Mouse (Mus musculus) erythroblast, embryonic 14.5 days (primary cell): ENCODE measurements around the gene Ube2s. TPM values are rescaled to one million over a fixed set of nuclear protein-coding genes. Genes with fewer than 3 reads are reported as not detected.
"Not testable (repeated sequence)": the region's sequence is repeated elsewhere in the genome, so short reads cannot be mapped to it uniquely, and the experiment has no call there.

Experiments
- H3K27me3 ChIP-seq: 2 replicates; pipeline ENCODE4 v1.6.1; 2012; ENCODE audit warnings: inconsistent platforms; ENCODE audit not compliant: control insufficient read depth
- H3K36me3 ChIP-seq: 2 replicates; pipeline ENCODE4 v1.6.1; 2012; ENCODE audit warnings: mild to moderate bottlenecking, inconsistent platforms; ENCODE audit not compliant: control insufficient read depth
- H3K4me1 ChIP-seq: 2 replicates; pipeline ENCODE4 v1.6.1; 2012; ENCODE audit warnings: inconsistent platforms; ENCODE audit not compliant: control insufficient read depth
- H3K4me3 ChIP-seq: replicated peaks from 2 replicates; pipeline ENCODE3; 2012; ENCODE audit warnings: moderate library complexity, mild to moderate bottlenecking, inconsistent platforms
- H3K9me3 ChIP-seq: 2 replicates; pipeline ENCODE4 v1.6.1; 2012; ENCODE audit warnings: low read length, inconsistent platforms, mixed read lengths; ENCODE audit not compliant: control insufficient read depth
- GATA1 ChIP-seq: IDR thresholded peaks from 2 replicates; pipeline ENCODE4 v1.6.1; 2012; ENCODE audit warnings: low read length, inconsistent platforms, mixed read lengths
- TAL1 ChIP-seq: IDR thresholded peaks from 3 replicates; pipeline ENCODE4 v1.6.1; 2012; ENCODE audit warnings: low read length, inconsistent platforms, mixed read lengths
- polyA plus RNA-seq: library from polyadenylated mRNA; stranded (reverse); fragments of >175 nt; gene quantifications from 2 replicates; pipeline ENCODE4 v1.2.3, GENCODE M21; 2012

Gene Ube2s
- polyA plus RNA-seq, 1 experiment = 142 TPM

DNA sequence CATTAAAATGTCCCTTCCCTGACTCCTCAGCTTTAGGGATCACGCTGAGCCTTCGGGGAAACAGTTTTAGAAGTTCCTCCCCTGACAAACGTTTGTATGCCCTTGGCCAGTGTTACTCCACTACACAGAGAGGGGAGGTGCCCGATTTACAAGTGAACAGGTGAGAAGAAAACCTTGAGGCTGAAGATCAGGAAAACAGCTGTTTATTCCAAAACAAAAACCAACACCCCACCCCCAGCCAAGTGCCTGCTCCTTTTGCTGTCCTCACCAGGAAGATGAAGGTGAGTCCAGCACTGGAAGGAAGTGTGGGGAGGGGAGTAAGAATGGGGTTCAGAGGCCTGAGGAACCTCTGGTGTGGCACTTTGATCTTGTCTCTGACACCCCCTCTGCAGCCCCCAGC, 13.0 kb upstream of the Ube2s start:
- Histone ChIP-seq H3K4me1 (peaks cover 4% of the 10 kb centered on the region), H3K27me3 (peaks cover 8% of the 10 kb centered on the region), H3K36me3 (no peaks in the 10 kb centered on the region), H3K9me3 (no peaks in the 10 kb centered on the region), H3K4me3 (no peak overlapping the region)
- TF ChIP-seq TAL1 = no peak
- TF ChIP-seq GATA1 = no peak

DNA sequence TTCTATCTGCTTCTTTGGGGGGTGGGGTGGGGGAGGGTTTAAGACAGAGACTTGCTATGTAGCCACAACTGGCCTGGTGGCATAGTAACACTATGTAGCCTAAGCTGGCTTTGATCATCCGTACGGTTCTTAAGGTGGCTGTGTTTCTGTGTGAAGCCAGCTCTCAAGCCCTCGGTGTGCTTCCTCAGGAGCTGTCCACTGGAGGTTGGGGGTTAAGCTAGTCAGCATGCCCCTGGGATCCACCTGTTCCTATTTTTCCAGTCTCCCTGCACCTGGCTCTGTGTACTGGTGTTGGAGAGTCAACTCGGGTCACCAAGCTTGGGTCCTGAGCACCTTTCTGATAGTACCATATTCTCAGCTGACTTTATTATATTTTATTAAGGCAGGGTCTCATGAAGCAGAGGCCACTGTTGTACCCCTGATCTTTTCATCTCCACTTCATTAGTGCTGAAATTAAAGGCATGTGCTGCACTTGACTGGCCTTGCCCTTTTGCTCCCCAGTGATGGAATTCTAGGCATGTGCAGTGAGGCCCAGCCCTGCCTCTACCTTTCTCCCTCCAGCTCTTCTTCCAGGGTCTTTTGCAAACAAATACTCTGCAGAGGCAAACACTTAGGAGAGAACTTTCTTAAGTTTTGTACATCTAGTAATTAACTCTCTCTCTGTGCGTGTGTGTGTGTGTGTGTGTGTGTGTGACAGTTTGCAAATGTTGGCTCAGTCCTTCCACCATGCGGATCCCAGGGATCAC, 9.9 kb upstream of the Ube2s start:
- Histone ChIP-seq H3K36me3 (no peaks in the 10 kb centered on the region), H3K9me3 (no peaks in the 10 kb centered on the region), H3K4me1 (peaks cover 4% of the 10 kb centered on the region), H3K27me3 (peaks cover 2% of the 10 kb centered on the region; the same call in 1 of the 2 replicates), H3K4me3 (no peak overlapping the region)
- no peak for TF ChIP-seq GATA1
- no peak for TF ChIP-seq TAL1

DNA sequence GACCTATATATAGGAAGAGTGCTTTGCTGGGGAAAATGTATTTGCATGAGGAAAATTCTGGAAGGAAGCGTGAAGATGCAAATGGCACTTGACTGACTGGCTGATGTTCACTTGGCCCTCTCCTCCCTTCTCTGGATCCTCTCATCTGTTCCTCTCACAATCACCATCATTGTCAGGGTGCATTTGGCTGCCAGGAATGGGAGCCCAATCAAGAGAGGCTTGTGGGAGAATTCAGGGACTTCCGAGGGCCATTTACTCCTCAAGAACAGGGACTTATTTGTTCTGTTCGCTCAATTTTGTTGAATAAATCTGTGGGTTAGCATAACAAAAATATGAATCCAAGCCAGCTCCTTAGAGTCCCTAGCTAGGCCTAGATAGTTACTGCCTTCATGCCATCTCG, 9.3 kb upstream of the Ube2s start:
- H3K4me1 ChIP-seq = peaks cover 3% of the 10 kb centered on the region
- H3K27me3 ChIP-seq = peaks cover 2% of the 10 kb centered on the region; the same call in 1 of the 2 replicates
- no peaks in the 10 kb centered on the region for H3K9me3 ChIP-seq
- TF ChIP-seq TAL1 = no peak
- no peak for TF ChIP-seq GATA1
- H3K4me3 ChIP-seq = no peak overlapping the region
- H3K36me3 ChIP-seq = no peaks in the 10 kb centered on the region

DNA sequence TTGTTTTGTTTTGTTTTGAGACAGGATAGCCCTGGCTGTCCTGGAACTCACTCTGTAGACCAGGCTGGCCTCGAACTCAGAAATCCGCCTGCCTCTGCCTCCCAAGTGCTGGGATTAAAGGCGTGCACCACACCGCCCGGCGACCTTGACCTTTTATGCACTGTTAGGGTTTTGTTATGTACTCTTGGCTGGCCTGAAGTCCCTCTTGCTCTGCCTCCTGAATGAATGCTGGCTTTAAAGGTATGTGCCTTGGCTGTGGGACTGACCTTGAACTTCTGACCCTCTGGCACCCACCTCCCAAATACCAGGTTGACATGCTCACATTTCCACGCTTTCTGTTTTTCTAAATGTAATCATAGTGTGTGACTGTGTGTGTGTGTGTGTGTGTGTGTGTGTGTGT, 8.5 kb upstream of the Ube2s start:
- not testable (repeated sequence) for H3K4me3 ChIP-seq, H3K36me3 ChIP-seq, H3K27me3 ChIP-seq, H3K4me1 ChIP-seq, H3K9me3 ChIP-seq

DNA sequence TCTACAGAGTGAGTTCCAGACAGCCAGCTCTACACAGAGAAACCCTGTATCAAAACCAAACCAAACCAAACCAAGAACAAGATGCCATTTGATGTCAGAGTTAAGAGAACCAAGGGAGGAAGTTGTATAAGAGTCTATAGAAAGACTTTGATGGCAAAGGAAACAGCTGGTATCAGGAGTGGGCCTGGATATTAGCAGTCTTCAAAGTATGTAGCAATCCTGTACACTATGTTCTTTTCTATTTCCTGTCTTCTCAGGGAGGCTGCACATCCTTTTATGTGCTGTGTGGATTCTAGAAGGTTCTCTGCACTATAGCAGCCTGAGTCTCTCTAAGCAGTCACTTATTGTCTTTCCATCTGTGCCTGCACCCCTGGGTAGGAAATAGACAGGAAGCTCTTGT, 4.2 kb upstream of the Ube2s start:
- Histone ChIP-seq H3K9me3 (peaks cover 12% of the 10 kb centered on the region), H3K27me3 (peaks cover 2% of the 10 kb centered on the region; the same call in 1 of the 2 replicates), H3K4me3 (no peak overlapping the region), H3K36me3 (peaks cover 16% of the 10 kb centered on the region), H3K4me1 (peaks cover 6% of the 10 kb centered on the region)
- TF ChIP-seq TAL1 (no peak), GATA1 (no peak)

DNA sequence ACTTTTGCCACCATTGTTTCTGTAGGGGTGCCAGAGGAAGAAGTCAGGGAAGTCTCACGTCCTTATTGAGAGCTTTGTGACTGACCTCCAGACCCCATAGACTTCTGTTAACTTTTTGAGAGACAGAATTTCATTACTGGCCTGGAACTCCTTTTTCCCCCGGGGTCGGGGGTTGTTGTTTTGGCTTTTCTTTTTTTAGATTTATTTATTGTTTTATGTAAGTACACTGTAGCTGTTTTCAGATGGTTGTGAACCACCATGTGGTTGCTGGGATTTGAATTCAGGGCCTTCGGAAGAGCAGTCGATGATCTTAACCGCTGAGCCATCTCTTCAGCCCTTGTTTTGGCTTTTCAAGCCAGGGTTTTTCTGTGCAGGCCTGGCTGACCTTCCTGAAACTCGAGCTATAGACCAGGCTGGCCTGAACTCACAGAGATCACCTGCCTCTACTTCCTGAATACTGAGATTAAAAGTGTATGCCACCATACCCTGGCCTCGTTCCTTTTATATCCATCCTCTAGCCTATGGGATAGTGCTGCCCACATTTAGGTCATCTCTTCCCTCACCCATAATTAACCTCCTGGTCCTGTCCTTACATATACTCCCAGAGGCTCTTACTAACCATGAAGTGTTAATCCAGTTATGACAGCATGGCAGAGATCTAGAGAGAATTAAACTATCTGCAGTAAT, 858 bp upstream of the Ube2s start:
- peak overlapping the region; percentile 100 for H3K4me3 ChIP-seq
- no peak for TF ChIP-seq GATA1
- TF ChIP-seq TAL1 = no peak
- peaks cover 50% of the 10 kb centered on the region for H3K36me3 ChIP-seq
- peaks cover 34% of the 10 kb centered on the region for H3K4me1 ChIP-seq
- peaks cover 12% of the 10 kb centered on the region for H3K9me3 ChIP-seq
- no peaks in the 10 kb centered on the region for H3K27me3 ChIP-seq

DNA sequence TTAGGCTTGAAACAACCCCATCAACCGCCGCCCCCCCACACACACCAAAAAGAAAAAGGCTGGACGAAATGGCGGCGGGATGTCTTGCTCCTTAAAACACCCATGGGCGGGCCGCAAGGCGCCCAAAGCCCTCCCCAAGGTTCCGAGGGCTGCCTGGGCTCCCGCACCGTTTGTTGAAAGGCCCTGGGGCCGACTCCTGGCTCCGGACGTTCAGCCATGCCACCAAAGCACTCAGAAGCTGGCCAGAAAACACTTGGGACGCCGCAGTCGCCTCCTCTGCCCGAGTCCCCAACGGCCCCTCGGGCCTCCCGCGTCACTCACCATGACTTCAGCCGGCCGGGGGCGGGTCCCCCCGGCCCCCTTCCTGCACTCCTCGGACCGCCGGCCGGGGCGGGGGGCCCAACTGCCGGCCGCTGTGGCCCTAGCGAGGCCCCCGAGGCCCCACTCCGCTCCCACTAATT, 518 bp downstream of the Ube2s start:
- TF ChIP-seq GATA1 (no peak), TAL1 (no peak)
- H3K4me1 ChIP-seq = peaks cover 42% of the 10 kb centered on the region

DNA sequence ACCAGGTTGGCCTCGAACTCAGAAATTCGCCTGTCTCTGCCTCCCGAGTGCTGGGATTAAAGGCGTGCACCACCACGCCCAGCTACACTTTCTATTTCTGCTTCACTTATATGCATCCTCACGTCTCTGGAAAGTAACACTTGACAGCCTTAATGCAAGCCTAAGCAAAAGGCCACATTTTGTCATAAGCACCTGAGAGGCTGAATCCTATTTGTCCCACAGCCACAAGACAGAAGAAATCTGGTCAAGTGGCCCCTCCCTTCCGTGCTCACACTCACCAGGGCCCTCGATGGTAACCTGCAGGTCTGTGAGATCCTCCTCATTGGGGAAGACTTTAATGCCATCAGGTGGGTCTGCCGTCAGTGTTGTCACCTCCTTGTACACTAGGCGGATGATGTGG, 1.3 kb downstream of the Ube2s start:
- not testable (repeated sequence) for H3K27me3 ChIP-seq
- peaks cover 12% of the 10 kb centered on the region for H3K9me3 ChIP-seq
- H3K4me1 ChIP-seq = peaks cover 47% of the 10 kb centered on the region
- H3K36me3 ChIP-seq = peaks cover 68% of the 10 kb centered on the region
- peak overlapping the region; percentile 100 for H3K4me3 ChIP-seq

More for the DNA sequence above, 518 bp downstream of the Ube2s start:
- Histone ChIP-seq H3K36me3 (peaks cover 60% of the 10 kb centered on the region), H3K27me3 (no peaks in the 10 kb centered on the region), H3K4me3 (peak overlapping the region; percentile 100), H3K9me3 (peaks cover 12% of the 10 kb centered on the region)

DNA sequence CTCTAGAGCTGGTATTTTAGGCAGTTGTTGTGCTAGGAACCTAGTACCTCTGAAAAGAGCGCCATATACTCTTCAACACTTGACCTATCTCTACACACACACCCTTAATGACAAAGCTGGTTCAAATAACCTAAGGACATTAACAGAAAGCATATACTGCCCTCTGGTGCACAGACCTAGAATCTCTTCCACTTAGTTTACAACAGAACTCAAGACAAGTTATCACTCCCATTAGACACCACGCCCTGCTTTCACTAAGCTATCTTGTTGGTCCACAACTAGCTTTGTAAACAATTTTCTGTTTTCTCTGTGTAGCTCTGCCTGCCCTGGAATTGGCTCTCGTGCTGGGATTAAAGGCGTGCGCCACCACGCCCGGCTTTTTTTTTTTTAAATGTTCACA, 5.7 kb downstream of the Ube2s start:
- no peak for TF ChIP-seq GATA1
- Histone ChIP-seq H3K4me1 (peaks cover 41% of the 10 kb centered on the region), H3K27me3 (no peaks in the 10 kb centered on the region), H3K9me3 (no peaks in the 10 kb centered on the region), H3K4me3 (no peak overlapping the region), H3K36me3 (peaks cover 97% of the 10 kb centered on the region)
